Mouse (Mus musculus): ENCODE results near the gene Map7d1.

- TF ChIP-seq POLR2A (IDR thresholded peaks at IDR 0.05; ENCODE audit: low read depth, low read length) (no peak), CTCF (IDR thresholded peaks at IDR 0.05; ENCODE audit: extremely low read depth, insufficient read depth, insufficient read length, insufficient replicate concordance) (no peak)
Measured at GRCm38 (mm10) chr4:126241956-126242355, 14.2 kb downstream of the Map7d1 start.
